Mouse (Mus musculus) small intestine, adult 2 months (tissue): ENCODE data around the gene Adra1b. TPM values are rescaled to one million over a fixed set of nuclear protein-coding genes. Genes with fewer than 3 reads are reported as not detected.

Experiments
- H3K27ac ChIP-seq: fragments of 200-500 bp; 2 replicates; pipeline ENCODE4 v1.5.1; 2012; ENCODE audit warnings: low read depth, low read length, control low read depth, inconsistent platforms; ENCODE audit not compliant: insufficient read depth
- H3K27me3 ChIP-seq: fragments of 200-500 bp; 2 replicates; pipeline ENCODE4 v1.6.1; 2012; ENCODE audit warnings: mild to moderate bottlenecking, moderate library complexity, low read length, inconsistent platforms; ENCODE audit not compliant: control insufficient read depth, insufficient read depth
- H3K36me3 ChIP-seq: fragments of 200-500 bp; 2 replicates; pipeline ENCODE4 v1.6.1; 2012; ENCODE audit warnings: mild to moderate bottlenecking, low read length, control low read depth, inconsistent platforms; ENCODE audit not compliant: control insufficient read depth, insufficient read depth
- H3K4me1 ChIP-seq: fragments of 200-500 bp; 2 replicates; pipeline ENCODE4 v1.6.1; 2012; ENCODE audit warnings: low read length, inconsistent platforms, mixed read lengths; ENCODE audit not compliant: control insufficient read depth, insufficient read depth, insufficient read length
- H3K4me3 ChIP-seq: fragments of 200-500 bp; 2 replicates; pipeline ENCODE4 v1.5.1; 2012; ENCODE audit warnings: low read depth, mild to moderate bottlenecking, control low read depth, inconsistent platforms, low read length, moderate library complexity
- CTCF ChIP-seq: fragments of 200-500 bp; IDR thresholded peaks from 2 replicates; pipeline ENCODE4 v1.5.1; 2012; ENCODE audit warnings: low read depth, mild to moderate bottlenecking, control low read depth, inconsistent platforms, low read length, moderate library complexity, mixed read lengths; ENCODE audit not compliant: insufficient replicate concordance, insufficient read length; ENCODE audit errors: extremely low read depth
- POLR2A ChIP-seq: fragments of 200-500 bp; IDR thresholded peaks from 2 replicates; pipeline ENCODE4 v1.6.1; 2012; ENCODE audit warnings: low read depth, mild to moderate bottlenecking, control low read depth, inconsistent platforms, low read length, moderate library complexity
- WGBS: fragments of 180-500 bp; shearing (Covaris S2); methylation state at CpG from one replicate; pipeline ENCODE4 v1.1.7; 2018; 5-methylcytosine and 5-hydroxymethylcytosine counted together
- polyA plus RNA-seq: library from polyadenylated mRNA; depleted of rRNA; stranded (reverse); fragments of >200 nt; gene quantifications from 2 replicates; pipeline ENCODE4 v1.2.3, GENCODE M21; 2012; rRNA removed

The Adra1b gene
- polyA plus RNA-seq, 1 experiment = 1.6 TPM

GRCm38 (mm10) chr11:43728737-43729301 is 172.2 kb downstream of the Adra1b start:
- H3K4me3 ChIP-seq = no peak overlapping the region
- H3K36me3 ChIP-seq = peaks cover 30% of the 10 kb centered on the region
- TF ChIP-seq POLR2A (no peak), CTCF (no peak)
- no peaks in the 10 kb centered on the region for H3K27me3 ChIP-seq
- no peaks in the 10 kb centered on the region for H3K4me1 ChIP-seq
- 60% methylated on average over 7 of the region's 7 CpGs for WGBS
- no peak overlapping the region for H3K27ac ChIP-seq

GRCm38 (mm10) chr11:43727796-43728195 is 173.2 kb downstream of the Adra1b start:
- no peak for TF ChIP-seq CTCF
- TF ChIP-seq POLR2A = no peak
- no peaks in the 10 kb centered on the region for H3K4me1 ChIP-seq
- no peak overlapping the region for H3K27ac ChIP-seq
- H3K27me3 ChIP-seq = no peaks in the 10 kb centered on the region
- WGBS = 72% methylated on average over 7 of the region's 7 CpGs
- peaks cover 25% of the 10 kb centered on the region for H3K36me3 ChIP-seq
- no peak overlapping the region for H3K4me3 ChIP-seq

Other genes with a start within 250 kb of the Adra1b start
- 4.2 and 10.1 TPM in 2 replicates for gene Pwwp2a, start 219.2 kb downstream of the Adra1b start, polyA plus RNA-seq
- gene Ttc1, start 153.2 kb downstream of the Adra1b start, polyA plus RNA-seq = 4.9 and 8.8 TPM in 2 replicates